Mouse (Mus musculus): ENCODE measurements around the gene Slc7a14. TPM values are rescaled to one million over a fixed set of nuclear protein-coding genes. Genes with fewer than 3 reads are reported as not detected.

Slc7a14 gene
- polyA plus RNA-seq (2014; fragmentation: Nextera tagmentation; extraction: Ambion mirVana) = 0.15 and 0.28 TPM in 2 replicates

DNA sequence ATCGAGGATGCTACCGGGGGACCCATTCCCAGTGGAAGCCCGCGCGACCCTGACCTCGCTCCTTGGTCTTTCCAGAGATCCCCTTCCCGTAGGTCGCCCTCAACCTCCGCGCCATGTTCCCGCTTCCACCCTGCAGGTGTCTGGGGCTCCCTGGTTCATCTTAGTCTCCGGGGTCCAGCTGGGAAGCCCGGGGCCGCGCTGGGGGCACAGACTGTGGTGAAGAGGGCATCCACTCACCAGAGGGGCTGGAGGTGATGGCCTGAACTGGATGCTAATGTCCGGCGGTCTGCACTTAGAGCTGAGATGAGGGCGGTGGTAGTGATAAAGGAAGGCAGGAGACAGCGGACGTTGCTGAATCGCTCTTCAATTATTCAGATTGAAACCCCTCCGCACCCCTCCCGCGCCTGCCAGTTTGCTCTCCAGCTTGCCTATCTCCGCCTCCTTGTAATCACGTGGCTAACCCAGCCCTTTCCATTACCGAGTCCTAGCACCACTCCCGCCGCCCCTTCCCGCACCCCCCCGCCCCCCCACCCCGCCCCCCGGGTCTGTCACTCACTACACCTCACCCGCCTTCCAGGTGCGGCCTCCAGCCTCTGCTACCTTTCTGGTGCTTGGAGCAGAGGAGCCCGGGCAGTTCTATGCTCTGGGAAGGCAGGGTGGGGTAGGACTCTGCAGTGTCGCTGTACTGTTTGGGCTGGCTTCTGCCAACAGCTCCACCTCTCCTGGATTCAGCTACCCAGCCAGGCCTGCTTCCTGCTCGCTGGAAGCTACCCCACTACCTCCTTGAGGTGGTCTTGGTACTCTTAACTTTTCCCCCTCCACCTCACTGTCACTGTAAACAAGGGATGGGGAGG lies at the start of gene Slc7a14:
Gene Slc7a14 (minus strand): TSS at position 445 of the 854 bp plus-strand sequence.
- Histone ChIP-seq H3K4me3 (ENCODE audit: low read depth, low read length) (peak within 1 kb of the TSS; percentile 27), H3K4me1 (ENCODE audit: control insufficient read depth, insufficient read depth, low read length) (no peaks in the 10 kb centered on the region), H3K4me2 (ENCODE audit: low read depth, low read length) (peak within 1 kb of the TSS; percentile 30), H3K9ac (replicated peaks; ENCODE audit: low read length) (no peak within 1 kb of the TSS; the same call in 1 of the 2 replicates), H3K27ac (replicated peaks; ENCODE audit: low read depth, low read length) (no peak within 1 kb of the TSS), H3K9me3 (replicated peaks; ENCODE audit: control insufficient read depth, low read length) (no peaks in the 10 kb centered on the region), H3K36me3 (replicated peaks; ENCODE audit: control insufficient read depth, insufficient read depth, low read depth, low read length) (no peaks in the 10 kb centered on the region), H3K27me3 (ENCODE audit: control insufficient read depth, insufficient read depth, low read length) (peaks cover 14% of the 10 kb centered on the region)
- WGBS = under 1% methylated on average over 29 of the region's 38 CpGs
- DNase-seq (ENCODE audit: low spot score) = peak; percentile 14
- ATAC-seq (replicated peaks; ENCODE audit: insufficient number of reproducible peaks, low FRiP score, low TSS enrichment, low read depth) = peak; percentile 48

DNA sequence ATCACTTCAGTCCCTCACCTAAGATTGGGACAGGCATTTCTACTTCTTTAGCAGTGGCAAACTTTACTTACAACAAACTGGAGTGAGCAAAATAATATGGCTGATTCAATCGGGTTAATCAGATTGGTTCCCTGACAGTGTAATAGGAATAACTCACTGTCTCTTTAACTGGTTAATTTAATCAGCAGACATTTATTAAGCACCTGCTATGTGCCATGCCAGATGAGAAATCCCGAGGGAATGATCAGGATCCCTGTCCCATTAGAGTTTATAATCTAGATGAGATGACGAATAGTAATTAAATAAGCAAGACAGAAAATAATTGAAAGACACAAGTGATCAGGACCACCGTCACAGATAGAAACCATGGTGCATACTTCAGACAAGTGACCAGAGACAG lies 36.4 kb upstream of the Slc7a14 start:
- H3K27ac ChIP-seq (replicated peaks; ENCODE audit: low read depth, low read length) = no peak overlapping the region
- H3K9me3 ChIP-seq (replicated peaks; ENCODE audit: control insufficient read depth, low read length) = no peaks in the 10 kb centered on the region
- H3K36me3 ChIP-seq (replicated peaks; ENCODE audit: control insufficient read depth, insufficient read depth, low read depth, low read length) = no peaks in the 10 kb centered on the region
- no peak overlapping the region for H3K9ac ChIP-seq (replicated peaks; ENCODE audit: low read length)
- H3K4me1 ChIP-seq (ENCODE audit: control insufficient read depth, insufficient read depth, low read length) = no peaks in the 10 kb centered on the region
- H3K4me2 ChIP-seq (ENCODE audit: low read depth, low read length) = no peak overlapping the region
- ATAC-seq (replicated peaks; ENCODE audit: insufficient number of reproducible peaks, low FRiP score, low TSS enrichment, low read depth) (no peak), DNase-seq (ENCODE audit: low spot score) (no peak)
- 79% methylated on average over 4 of the region's 4 CpGs for WGBS
- no peak overlapping the region for H3K4me3 ChIP-seq (ENCODE audit: low read depth, low read length)
- H3K27me3 ChIP-seq (ENCODE audit: control insufficient read depth, insufficient read depth, low read length) = no peaks in the 10 kb centered on the region

DNA sequence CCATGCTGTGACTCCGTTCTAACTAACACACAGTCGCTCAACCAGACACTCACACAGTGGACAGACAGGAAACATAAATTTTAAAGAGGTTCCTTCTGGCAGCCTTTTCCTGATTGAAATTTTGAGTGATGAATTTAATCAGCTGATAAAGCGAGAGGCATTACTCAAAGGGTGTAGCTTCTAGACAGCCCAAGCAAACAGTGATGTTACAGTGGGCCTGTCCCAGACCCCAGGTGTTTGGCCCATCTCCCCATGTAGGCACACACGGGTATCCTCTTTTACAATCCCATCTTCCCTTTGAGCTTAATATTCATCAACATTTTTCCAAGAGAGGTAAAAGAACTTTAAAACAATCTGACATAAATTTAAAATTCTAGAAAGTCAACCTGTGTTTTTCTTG lies 35.6 kb upstream of the Slc7a14 start:
- no peak overlapping the region for H3K27ac ChIP-seq (replicated peaks; ENCODE audit: low read depth, low read length)
- no peak overlapping the region for H3K4me2 ChIP-seq (ENCODE audit: low read depth, low read length)
- H3K36me3 ChIP-seq (replicated peaks; ENCODE audit: control insufficient read depth, insufficient read depth, low read depth, low read length) = no peaks in the 10 kb centered on the region
- H3K9me3 ChIP-seq (replicated peaks; ENCODE audit: control insufficient read depth, low read length) = no peaks in the 10 kb centered on the region
- H3K4me3 ChIP-seq (ENCODE audit: low read depth, low read length) = no peak overlapping the region
- WGBS = 80% methylated on average over 4 of the region's 4 CpGs
- no peaks in the 10 kb centered on the region for H3K4me1 ChIP-seq (ENCODE audit: control insufficient read depth, insufficient read depth, low read length)
- no peak overlapping the region for H3K9ac ChIP-seq (replicated peaks; ENCODE audit: low read length)
- no peaks in the 10 kb centered on the region for H3K27me3 ChIP-seq (ENCODE audit: control insufficient read depth, insufficient read depth, low read length)
- DNase-seq (ENCODE audit: low spot score) (no peak), ATAC-seq (replicated peaks; ENCODE audit: insufficient number of reproducible peaks, low FRiP score, low TSS enrichment, low read depth) (no peak)

DNA sequence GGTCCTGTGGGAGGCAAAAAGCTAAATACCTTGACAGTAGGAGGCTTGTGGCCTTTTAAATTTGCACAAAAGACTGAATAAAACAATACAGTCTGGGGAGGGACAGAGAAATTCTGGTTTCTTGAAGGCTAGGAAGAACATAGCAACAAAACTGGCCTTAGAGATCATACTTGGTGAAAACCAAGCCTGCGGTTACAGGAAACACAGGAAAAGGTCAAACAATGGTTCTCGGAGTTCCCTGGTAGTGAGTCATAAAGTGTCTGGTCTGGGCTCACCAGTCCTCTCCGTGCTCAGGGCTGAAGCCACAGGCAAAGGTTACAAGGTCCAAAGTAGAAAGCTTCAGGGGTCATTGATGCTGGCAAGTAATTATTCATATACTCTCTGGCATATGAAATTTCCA lies 29.1 kb upstream of the Slc7a14 start:
- no peak overlapping the region for H3K27ac ChIP-seq (replicated peaks; ENCODE audit: low read depth, low read length)

DNA sequence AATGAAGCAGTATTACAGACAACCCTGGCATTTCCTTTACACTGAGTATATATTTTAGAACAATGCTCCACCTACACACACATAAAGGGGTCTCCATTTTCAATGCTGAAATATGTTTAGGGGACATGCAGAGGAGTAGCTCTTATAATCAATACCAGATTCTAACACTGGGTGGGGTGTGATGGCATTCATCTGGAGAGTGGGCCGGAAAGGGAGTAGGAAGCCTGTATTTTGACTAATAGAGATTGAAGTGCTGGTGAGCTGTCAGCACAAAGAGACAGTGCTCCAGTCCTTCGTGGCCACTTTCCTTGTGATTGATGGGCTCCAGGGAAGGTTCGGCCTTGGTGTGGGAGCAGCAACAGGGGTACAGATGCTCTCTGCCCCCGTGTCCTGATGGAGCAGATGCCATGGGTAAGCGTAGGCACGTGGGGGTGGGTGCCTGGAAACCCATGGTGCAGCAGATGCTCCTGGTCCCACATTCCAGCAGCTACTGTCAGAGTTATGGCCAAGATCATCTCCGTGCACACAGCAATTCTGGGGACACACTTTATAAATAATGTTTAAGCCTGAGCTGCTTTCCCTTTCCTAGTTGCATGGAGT lies 18.2 kb upstream of the Slc7a14 start:
- ATAC-seq (replicated peaks; ENCODE audit: insufficient number of reproducible peaks, low FRiP score, low TSS enrichment, low read depth) = no peak
- Histone ChIP-seq H3K4me1 (ENCODE audit: control insufficient read depth, insufficient read depth, low read length) (no peaks in the 10 kb centered on the region), H3K27ac (replicated peaks; ENCODE audit: low read depth, low read length) (no peak overlapping the region), H3K36me3 (replicated peaks; ENCODE audit: control insufficient read depth, insufficient read depth, low read depth, low read length) (no peaks in the 10 kb centered on the region), H3K9me3 (replicated peaks; ENCODE audit: control insufficient read depth, low read length) (no peaks in the 10 kb centered on the region), H3K4me3 (ENCODE audit: low read depth, low read length) (no peak overlapping the region), H3K27me3 (ENCODE audit: control insufficient read depth, insufficient read depth, low read length) (no peaks in the 10 kb centered on the region; the same call in 1 of the 2 replicates), H3K9ac (replicated peaks; ENCODE audit: low read length) (no peak overlapping the region), H3K4me2 (ENCODE audit: low read depth, low read length) (no peak overlapping the region)
- 65% methylated on average over 7 of the region's 7 CpGs for WGBS
- peak; percentile 1 for DNase-seq (ENCODE audit: low spot score)

More for the DNA sequence above, 29.1 kb upstream of the Slc7a14 start:
- H3K4me3 ChIP-seq (ENCODE audit: low read depth, low read length) = no peak overlapping the region
- H3K4me1 ChIP-seq (ENCODE audit: control insufficient read depth, insufficient read depth, low read length) = no peaks in the 10 kb centered on the region
- H3K9me3 ChIP-seq (replicated peaks; ENCODE audit: control insufficient read depth, low read length) = no peaks in the 10 kb centered on the region
- no peaks in the 10 kb centered on the region for H3K27me3 ChIP-seq (ENCODE audit: control insufficient read depth, insufficient read depth, low read length)
- no peak overlapping the region; the same call in 1 of the 2 replicates for H3K4me2 ChIP-seq (ENCODE audit: low read depth, low read length)
- WGBS = 63% methylated on average over 3 of the region's 3 CpGs
- ATAC-seq (replicated peaks; ENCODE audit: insufficient number of reproducible peaks, low FRiP score, low TSS enrichment, low read depth) = no peak
- H3K36me3 ChIP-seq (replicated peaks; ENCODE audit: control insufficient read depth, insufficient read depth, low read depth, low read length) = no peaks in the 10 kb centered on the region
- no peak for DNase-seq (ENCODE audit: low spot score)
- H3K9ac ChIP-seq (replicated peaks; ENCODE audit: low read length) = no peak overlapping the region

DNA sequence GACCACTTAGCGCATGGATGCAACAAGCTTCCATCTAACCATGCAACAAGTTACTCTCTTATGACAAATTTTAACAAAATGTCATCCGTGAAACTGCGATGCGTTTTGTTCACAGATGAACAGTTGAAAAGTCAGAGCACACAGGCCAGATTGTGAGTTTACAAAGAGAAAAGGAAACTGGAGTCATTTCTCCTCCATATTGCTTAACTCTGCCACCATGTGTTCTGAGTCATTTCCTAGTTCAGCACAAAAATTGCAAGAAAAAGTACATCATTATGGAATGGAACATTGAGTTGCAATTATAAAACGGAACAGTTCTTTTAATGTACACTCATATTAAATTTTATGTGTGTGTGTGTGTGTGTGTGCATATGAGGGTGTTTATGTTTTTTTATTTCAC lies 17.6 kb upstream of the Slc7a14 start:
- 91% methylated on average over 5 of the region's 5 CpGs for WGBS
- Histone ChIP-seq H3K9ac (replicated peaks; ENCODE audit: low read length) (no peak overlapping the region), H3K27me3 (ENCODE audit: control insufficient read depth, insufficient read depth, low read length) (no peaks in the 10 kb centered on the region; the same call in 1 of the 2 replicates), H3K4me2 (ENCODE audit: low read depth, low read length) (no peak overlapping the region), H3K9me3 (replicated peaks; ENCODE audit: control insufficient read depth, low read length) (no peaks in the 10 kb centered on the region), H3K36me3 (replicated peaks; ENCODE audit: control insufficient read depth, insufficient read depth, low read depth, low read length) (no peaks in the 10 kb centered on the region), H3K4me1 (ENCODE audit: control insufficient read depth, insufficient read depth, low read length) (no peaks in the 10 kb centered on the region), H3K4me3 (ENCODE audit: low read depth, low read length) (no peak overlapping the region), H3K27ac (replicated peaks; ENCODE audit: low read depth, low read length) (no peak overlapping the region)
- no peak for ATAC-seq (replicated peaks; ENCODE audit: insufficient number of reproducible peaks, low FRiP score, low TSS enrichment, low read depth)
- DNase-seq (ENCODE audit: low spot score) = no peak

DNA sequence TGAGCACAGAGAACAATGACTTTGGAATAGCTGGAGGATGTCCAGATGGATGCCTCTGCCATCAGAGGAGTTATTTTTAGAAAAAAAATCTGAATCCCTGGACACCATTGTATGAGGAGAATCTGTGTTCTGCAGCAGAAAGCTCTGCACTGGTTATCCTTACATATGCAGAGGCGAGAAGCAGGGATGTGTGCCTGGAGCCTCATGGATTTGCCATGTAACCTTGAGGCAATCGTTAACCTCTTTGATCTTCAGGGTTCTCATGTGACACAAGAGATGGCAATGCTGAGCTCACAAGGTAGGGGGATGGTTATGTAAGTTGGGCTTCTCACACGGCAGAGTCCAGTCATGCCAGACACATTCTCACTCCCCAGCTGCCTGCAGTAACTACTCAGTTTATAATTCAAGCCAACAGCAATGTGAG lies 14.1 kb upstream of the Slc7a14 start:
- Histone ChIP-seq H3K36me3 (replicated peaks; ENCODE audit: control insufficient read depth, insufficient read depth, low read depth, low read length) (no peaks in the 10 kb centered on the region), H3K27me3 (ENCODE audit: control insufficient read depth, insufficient read depth, low read length) (no peaks in the 10 kb centered on the region), H3K4me1 (ENCODE audit: control insufficient read depth, insufficient read depth, low read length) (no peaks in the 10 kb centered on the region), H3K4me2 (ENCODE audit: low read depth, low read length) (no peak overlapping the region), H3K9ac (replicated peaks; ENCODE audit: low read length) (no peak overlapping the region), H3K27ac (replicated peaks; ENCODE audit: low read depth, low read length) (no peak overlapping the region), H3K4me3 (ENCODE audit: low read depth, low read length) (no peak overlapping the region), H3K9me3 (replicated peaks; ENCODE audit: control insufficient read depth, low read length) (no peaks in the 10 kb centered on the region)
- 30% methylated on average over 3 of the region's 3 CpGs for WGBS
- ATAC-seq (replicated peaks; ENCODE audit: insufficient number of reproducible peaks, low FRiP score, low TSS enrichment, low read depth) (no peak), DNase-seq (ENCODE audit: low spot score) (peak; percentile 2)

DNA sequence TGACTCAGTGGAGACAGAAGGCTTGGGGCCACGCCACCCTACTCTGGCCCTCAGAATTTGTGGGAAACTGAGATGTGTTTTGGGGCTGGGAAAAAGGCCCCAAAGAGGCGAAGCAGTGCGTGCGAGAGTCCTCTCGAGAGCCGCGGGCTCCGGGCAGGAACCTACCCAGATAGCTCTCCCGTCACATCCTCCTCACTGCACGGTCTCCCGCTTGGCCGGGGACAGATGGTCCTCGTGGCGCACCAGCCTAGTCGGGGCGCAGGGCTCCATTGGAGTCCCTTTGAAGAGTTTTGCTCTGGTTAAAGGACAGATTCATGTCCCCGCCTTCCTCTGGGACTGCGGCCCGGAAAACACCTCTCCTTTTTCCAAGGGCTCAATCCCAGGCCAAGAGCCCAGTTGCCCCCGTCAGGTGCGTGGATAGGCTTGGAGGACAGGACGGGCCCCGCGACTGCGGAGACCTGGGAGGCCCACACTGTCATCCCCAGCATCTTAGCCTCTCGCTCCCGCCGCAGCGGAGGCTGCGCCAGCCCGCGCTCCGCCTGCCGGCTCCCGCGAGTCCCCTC lies 726 bp downstream of the Slc7a14 start:
- Histone ChIP-seq H3K27ac (replicated peaks; ENCODE audit: low read depth, low read length) (no peak overlapping the region), H3K36me3 (replicated peaks; ENCODE audit: control insufficient read depth, insufficient read depth, low read depth, low read length) (no peaks in the 10 kb centered on the region), H3K9ac (replicated peaks; ENCODE audit: low read length) (no peak overlapping the region; the same call in 1 of the 2 replicates), H3K9me3 (replicated peaks; ENCODE audit: control insufficient read depth, low read length) (no peaks in the 10 kb centered on the region), H3K4me2 (ENCODE audit: low read depth, low read length) (peak overlapping the region; percentile 30), H3K27me3 (ENCODE audit: control insufficient read depth, insufficient read depth, low read length) (peaks cover 14% of the 10 kb centered on the region), H3K4me3 (ENCODE audit: low read depth, low read length) (peak overlapping the region; percentile 27), H3K4me1 (ENCODE audit: control insufficient read depth, insufficient read depth, low read length) (no peaks in the 10 kb centered on the region)
- DNase-seq (ENCODE audit: low spot score) (no peak), ATAC-seq (replicated peaks; ENCODE audit: insufficient number of reproducible peaks, low FRiP score, low TSS enrichment, low read depth) (peak; percentile 62)
- under 1% methylated on average over 36 of the region's 36 CpGs for WGBS

Data from embryonic facial prominence, embryonic 11.5 days (tissue).